Mouse (Mus musculus) kidney, adult 8-10 months (tissue): Measurements from ENCODE around the gene Ssxb2.
"Not testable (repeated sequence)": the region's sequence is repeated elsewhere in the genome, so short reads cannot be mapped to it uniquely, and the experiment has no call there.

Source experiments
- DNase-seq, 2 experiments: peaks; one replicate each; pipeline ENCODE4 v3.0.0; 2022

The Ssxb2 gene

GRCm38 (mm10) chrX:8461626-8462025 lies at the start of gene Ssxb2:
TSS of gene Ssxb2 (minus strand) at chrX:8461726.
- DNase-seq = not testable (repeated sequence)

- not testable (repeated sequence) for DNase-seq
Measured at GRCm38 (mm10) chrX:8413005-8413404, 48.5 kb downstream of the Ssxb2 start, which contains the start of gene Ssxb1. TSS of gene Ssxb1 (plus strand) at chrX:8413305.
